Mouse (Mus musculus): ENCODE results near the gene Abcc8.
"Not testable (repeated sequence)": the region's sequence is repeated elsewhere in the genome, so short reads cannot be mapped to it uniquely, and the experiment has no call there.

Abcc8 gene

DNA sequence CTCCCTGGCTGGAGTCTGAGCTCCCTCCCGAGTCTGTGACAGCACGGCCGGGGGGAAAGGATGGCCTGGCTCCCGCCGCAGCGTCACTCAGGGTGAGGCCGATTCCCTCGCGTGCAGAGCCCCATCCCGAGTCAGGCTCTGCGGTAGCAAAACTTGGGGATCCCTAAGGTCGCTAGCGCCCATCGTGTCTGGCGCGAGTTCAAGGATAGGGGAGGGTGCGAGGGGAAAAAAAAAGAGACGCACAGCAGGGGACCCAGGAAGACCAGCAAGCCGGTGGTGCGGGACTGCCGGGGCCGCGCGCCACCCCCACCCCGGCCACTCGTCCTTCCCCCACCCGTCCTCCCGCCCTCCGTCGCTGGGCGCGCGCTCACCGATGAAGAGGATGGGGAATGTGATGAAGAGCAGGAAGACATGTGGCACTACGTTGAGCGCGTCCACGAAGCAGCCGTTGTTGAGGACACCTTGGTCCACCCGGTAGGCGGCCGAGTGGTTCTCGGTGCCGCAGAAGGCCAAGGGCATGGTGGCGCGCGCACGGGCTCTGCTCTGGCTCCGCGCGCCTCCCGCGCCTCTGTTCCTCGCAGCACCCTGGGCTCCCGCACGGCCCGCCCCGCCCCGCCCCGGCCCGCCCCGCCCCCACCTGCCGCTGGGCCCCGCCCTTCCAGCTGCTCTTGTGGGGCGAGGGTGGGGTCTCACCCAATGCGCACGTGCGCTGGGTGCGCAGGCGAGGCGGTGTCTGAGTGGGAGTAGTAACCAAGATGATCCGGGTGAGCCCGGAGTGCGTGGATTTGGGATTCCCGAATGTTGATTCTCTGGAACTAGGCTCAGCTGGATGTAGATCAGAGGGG, at the start of gene Abcc8:
TSS of gene Abcc8 (minus strand) at position 603 of the 845 bp plus-strand sequence.
- DNase-seq (ENCODE audit: low spot score): no peak

DNA sequence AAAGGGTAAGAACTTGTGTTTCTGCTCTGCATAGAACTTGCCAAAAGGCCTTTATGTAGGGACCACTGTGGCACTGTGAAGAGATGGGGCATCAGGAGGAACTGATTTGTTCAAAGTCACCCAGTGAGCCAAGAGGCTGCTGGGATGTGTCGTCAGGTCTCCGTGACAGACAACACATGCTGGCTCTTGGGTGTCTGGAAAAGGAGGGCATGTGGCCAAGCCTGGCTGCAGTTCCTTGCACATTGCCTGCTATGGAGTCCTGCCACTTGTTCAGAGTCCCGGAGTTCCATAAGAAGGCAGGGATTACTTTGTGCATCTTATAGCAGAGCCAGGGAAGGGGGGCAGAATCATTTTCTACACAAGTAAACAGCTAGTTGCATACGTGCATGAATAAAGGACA, 47.1 kb upstream of the Abcc8 start:
- DNase-seq (ENCODE audit: low spot score): no peak

DNA sequence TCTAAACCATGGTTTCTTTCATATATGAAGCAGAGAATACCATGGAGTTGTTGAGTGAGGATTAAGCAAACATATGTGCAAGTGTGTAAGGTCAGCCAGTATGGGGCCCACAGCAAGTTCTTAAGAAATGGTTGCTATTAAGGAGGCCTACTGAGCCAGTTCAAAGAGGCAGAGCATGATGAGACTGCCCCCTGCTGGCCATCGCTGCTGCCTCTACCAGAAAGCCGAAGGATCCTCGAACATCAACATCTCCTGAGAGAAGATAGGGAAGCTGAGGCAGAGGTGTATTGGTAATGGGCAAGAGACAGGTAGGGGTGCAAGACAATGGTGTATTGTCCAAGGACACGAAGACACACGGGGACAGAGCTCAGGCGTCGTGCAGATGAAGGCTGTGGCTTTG, 46.4 kb upstream of the Abcc8 start:
- peak; percentile 21 for DNase-seq (ENCODE audit: low spot score)

DNA sequence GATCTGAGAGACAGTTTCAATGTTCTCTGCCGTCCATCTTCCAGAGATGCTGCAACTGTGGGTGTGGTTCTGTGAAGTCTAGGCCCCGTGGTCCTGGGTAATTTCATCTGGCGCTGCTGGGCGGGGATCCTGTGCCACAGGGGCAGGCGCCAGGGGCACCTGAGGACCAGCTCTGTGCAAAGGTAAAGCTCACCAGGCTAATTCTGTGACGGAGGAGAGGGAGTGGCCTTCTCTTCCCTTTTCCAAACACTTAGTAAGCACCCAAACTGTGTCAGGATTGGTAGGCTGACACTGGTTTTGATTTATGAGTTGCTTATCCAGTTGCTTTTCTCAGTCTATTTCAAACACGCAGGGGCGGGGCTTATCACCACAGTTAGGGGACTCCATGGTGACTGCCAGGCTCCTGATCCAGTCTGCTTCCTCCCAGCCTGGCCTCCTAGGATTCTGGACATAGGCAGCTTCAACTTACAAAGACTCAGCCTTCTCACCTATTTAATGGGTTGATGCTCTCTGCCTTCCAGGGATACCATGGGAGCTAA, 40.8 kb upstream of the Abcc8 start:
- DNase-seq (ENCODE audit: low spot score): no peak

DNA sequence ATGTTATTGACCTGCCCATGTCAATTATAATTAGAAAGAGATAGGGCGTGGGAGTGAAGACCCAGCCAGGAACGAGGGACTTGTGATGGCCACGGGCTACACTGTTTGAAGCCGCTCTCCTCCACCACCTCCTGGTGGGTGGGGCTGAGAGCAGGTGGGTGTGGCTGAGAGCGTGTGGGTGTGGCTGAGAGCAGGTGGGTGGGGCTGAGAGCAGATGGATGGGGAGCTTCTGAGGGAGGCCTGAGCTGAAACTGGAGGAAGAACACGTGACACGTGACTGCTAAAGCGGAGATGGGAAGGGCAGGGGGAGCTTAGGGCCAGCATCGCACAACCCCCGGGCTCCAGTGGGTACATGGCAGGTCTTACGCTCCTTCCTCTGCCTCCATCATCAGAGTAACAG, 38.6 kb upstream of the Abcc8 start:
- DNase-seq (ENCODE audit: low spot score): no peak

DNA sequence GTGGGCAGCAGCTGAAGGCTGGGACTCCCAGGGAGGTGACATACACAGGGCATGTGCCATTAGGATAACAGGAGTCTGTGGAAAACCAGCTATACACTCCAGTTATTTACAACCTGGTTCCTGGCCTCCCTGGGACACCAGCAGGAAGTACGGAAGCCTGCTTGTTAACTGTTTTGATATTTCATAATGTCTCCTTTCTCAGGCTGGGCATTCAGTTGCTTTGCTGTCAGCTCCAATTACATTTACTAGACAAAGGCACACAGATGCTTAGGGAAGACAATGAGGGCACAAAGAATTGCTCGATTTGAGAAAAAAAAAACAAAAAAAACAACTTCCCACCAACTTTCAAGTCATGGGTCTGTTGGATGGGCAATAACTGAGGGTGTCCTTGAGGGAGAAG, 36.6 kb upstream of the Abcc8 start:
- DNase-seq (ENCODE audit: low spot score): no peak

DNA sequence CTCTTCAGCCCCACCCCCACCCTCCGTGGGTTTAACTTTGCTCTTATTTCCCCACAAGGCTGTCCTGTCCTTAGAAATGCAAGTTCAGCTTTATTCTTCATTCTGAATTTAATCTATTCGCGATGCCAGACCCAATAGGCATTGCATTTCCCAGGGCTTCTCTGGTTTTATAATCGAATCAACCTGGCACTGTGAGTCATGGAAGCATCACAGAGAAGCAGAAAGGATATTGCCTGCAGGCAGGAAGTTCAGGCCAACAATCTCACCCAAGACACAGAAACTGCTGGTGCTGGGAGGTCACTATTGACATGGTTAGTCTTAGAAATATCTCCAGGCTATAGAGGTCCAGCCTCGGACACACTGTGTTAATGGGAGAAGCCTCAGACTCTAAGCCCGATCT, 30.4 kb upstream of the Abcc8 start:
- DNase-seq (ENCODE audit: low spot score): no peak

DNA sequence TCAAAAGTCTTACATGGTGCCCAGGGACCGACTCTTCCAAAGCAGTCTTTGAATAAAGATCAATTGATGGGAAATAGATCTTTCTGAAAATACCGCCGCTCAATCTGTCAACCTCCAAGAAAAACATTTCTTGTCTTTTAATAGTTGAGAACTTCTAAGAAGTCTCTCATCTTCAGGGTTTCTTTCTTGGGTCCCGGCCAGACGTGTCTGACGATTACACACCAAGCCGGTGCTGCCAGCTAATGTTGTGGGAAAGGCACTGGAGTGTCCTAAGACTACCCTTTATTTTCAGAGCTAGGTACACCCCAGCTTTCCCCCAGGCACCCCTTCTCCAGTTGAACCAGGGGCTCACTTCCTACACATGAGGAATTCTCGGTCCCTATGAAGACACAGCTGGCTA, 28.3 kb upstream of the Abcc8 start:
- DNase-seq (ENCODE audit: low spot score): no peak

DNA sequence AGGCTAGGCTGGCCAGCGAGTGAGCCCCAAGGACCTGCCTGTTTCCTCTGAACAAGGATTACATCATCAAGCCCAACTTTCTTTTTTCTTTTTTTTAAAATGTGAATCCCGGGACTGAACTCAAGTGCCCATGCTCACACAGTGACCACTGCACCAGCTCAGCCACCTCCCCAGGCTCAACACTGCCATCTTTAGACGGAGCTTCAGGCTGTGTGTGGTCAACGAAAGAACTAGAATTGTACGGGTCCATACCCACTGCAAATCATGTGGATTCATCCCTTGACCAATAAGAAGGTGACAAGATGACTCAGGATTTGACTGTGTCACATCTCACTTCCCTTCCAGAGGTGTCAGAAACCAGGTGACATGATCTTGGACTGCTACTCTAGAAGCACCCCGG, 24.9 kb upstream of the Abcc8 start:
- no peak for DNase-seq (ENCODE audit: low spot score)

DNA sequence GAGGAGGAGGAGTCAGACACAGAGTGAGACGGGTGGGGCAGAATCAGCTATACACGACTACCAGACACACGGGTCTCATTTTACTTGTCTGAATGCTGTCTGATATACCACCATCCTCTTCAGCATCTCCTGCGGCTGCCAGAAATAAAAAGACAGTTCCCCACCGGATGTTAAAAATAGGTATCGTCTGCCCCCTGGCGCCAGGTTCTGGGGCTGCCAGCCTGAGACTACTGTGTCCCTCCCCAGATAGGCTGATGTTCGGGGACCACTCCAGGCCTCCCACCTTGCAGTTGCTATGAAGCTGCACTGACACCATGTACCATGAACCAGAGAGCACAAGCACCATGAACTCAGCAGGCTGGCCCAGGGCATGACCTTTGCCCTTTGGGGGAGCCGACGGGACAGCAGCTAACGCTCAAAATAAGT, 24.2 kb upstream of the Abcc8 start:
- DNase-seq (ENCODE audit: low spot score): no peak

DNA sequence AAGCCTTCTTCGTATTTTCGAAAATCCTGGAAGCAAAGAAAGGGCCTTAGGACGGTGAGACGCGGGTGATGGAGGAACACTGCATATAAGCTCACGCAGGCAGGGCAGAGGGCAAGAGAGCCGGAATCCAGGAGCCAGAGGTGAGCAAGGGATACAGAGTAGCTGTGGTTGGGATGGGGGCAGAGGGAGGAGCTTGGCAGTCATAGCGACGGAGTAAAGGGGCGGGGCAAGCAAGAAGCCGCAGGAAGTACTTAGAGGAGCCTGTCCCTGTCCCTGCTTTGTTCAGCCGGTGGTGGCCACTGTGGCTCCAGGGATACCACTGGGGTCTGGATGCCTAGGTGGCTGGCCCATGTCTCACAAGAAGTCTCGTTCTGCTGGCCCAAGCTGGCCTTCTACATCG, 21.8 kb upstream of the Abcc8 start:
- no peak for DNase-seq (ENCODE audit: low spot score)

DNA sequence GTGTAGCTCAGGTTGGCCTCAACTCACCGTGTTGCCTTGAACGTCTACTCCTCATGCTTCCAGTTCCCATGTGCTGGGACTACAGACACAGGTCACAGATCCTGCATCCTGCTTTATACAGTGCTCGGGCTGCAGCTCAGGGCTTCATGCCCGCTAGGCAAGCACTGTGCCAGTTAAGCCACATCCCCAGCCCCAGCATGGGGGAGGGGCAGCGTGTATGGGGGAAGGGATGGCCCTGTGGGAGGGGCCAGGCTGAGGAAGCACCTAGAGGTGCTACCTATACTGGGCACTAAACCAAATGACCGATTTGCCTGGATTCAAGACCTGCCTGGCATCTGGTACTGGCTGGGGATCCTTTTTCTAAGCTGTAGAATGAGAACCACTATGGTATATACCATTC, 20.2 kb upstream of the Abcc8 start:
- no peak for DNase-seq (ENCODE audit: low spot score)

DNA sequence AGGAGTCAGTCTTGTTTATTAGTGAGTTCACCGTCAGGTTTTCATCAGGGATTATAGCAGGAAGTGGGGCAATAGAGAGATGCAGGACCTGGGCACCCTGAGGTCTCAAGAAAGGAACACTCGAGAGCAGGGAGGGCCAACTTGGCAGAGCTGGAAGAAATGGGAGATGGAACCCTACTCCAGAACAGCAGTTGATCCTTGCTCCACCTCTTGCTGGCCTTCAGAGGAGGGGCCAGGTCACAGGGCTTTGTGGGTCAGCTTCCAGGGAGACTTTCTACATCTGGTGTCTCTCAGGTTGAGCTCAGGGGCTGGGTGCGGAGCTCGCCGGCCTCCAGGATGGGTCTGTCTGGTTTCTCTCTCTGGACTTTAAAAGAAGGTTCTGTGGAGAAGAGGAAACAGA, 15.5 kb upstream of the Abcc8 start:
- DNase-seq (ENCODE audit: low spot score): no peak

DNA sequence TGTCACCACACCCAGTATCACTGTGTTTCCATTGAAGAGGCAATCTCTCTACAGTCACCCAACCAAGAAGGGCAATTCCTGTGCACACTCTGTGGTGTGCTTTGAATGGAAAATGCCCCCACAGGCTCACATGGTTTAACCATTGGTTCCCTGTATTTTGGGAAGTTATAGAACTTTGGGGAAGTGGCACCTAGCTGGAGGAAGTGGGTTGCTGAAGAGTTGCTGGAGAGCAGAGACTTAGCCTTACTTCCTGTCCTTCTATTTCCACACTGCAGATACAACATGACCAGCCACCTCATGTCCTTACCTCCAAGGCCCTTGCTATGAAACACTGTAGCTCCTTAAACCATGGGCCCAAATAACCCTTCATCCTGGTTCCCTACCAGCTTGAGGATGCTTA, 4.4 kb upstream of the Abcc8 start:
- no peak for DNase-seq (ENCODE audit: low spot score)

DNA sequence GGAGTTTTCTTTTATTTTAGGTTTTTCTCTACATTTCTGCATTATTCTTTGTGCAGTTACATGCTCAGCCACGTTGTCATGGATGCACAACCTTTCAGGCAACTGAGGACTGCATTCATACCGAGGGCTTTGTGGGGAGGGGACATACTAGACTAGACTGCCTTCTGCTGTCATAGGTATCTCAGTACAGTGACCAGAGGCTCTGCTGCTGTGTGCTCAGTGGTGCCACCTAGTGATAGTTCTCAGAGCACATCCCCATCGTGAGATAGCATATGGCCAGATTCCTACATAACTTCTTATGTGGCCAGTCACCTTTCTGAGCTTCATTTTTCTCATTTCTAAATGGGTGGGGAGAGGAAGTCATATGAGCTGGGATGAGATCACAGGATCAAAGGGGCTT, 1.8 kb upstream of the Abcc8 start:
- peak; percentile 14 for DNase-seq (ENCODE audit: low spot score)

DNA sequence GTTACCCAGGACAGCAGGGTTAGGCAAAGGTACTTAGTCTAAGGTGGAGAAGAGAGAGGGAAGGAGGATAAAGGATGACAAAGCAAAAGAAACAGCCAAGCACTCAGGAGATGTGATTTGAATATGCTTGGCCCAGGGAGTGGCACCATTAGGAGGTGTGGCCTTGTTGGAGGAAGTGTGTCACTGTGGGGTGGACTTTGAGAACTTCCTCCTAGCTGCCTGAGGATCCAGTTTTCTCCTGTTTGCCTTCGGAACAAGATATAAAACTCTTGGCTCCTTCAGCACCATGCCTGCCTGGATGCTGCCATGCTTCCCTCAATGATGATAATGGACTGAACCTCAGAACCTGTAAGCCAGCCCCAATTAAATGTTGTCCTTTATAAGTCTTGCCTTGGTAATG, 10.9 kb downstream of the Abcc8 start:
- DNase-seq (ENCODE audit: low spot score): not testable (repeated sequence)

DNA sequence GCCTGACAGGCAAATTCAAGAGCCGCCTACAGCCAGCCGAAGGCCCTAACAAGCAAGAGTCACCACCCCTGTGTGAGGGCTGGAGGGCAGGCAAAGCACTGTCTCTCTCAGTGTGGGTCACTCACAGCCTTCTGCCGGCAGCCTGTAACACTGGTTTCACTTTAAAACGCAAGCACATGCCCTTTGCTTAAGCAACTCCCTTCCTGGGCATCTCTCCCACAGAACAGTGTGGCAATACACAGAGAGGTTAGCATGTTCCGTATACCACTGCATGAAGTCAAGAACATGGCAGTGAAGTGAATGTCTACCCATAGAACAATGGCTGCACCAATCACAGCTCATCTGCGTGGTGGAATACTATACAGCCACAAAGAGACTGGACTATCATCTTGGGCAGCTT, 11.4 kb downstream of the Abcc8 start:
- no peak for DNase-seq (ENCODE audit: low spot score)

DNA sequence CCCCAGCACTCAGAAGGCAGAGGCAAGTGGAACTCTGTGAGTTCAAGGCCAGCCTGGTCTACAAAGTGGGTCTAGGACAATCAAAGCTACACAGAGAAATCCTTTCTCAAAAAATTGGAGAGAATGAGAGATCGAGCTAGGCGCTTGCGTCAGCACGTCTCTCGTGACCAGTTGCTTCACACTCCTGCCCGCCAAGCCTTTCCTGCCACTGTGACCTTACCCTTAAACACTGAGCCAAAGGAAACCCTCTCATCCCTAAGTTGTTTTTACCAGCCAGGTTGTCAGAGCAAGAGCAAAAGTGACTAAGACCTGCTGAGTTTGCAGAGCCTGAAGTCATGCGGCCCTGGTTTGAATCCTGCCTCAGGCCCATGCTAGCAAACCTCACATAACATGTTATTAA, 11.9 kb downstream of the Abcc8 start:
- DNase-seq (ENCODE audit: low spot score): no peak

DNA sequence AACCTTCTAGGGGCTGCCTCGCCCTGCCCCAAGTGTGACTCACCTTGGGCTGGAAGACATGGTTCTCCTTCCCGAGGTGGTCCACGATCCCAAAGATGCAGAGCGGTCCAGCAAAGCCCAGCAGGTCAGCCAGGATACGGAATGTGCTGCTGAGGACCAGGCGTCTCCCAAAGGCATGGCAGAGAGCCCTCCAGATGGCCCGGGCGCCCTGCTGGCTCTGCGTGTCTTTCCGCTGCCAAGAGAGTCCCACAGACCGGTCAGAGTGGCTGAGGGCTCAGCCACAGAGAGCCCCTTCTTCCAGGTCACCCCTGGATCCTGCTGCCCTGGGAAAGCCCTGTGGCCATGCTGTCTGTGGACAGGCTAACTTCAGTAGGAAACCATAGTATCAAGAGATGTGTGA, 14.0 kb downstream of the Abcc8 start:
- no peak for DNase-seq (ENCODE audit: low spot score)

DNA sequence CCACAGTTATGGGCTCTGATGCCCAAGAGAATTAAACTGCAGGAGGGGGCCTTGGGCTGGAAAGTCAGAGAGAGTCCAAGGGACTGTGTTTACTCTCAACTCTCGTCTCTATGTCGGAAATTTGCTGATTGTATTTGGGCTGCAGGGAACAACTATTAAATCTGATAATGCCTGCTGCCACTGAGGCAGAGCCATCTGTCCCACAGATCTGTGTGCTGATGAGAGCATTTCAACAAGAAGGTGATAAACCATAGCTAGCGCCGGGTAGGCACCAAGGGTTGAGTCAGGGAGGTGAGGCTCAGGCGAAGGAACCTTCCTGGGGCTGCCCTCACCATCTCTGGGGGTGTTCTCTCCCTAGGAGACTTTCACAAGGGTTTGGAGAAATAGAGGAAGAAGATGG, 17.1 kb downstream of the Abcc8 start:
- no peak for DNase-seq (ENCODE audit: low spot score)

DNA sequence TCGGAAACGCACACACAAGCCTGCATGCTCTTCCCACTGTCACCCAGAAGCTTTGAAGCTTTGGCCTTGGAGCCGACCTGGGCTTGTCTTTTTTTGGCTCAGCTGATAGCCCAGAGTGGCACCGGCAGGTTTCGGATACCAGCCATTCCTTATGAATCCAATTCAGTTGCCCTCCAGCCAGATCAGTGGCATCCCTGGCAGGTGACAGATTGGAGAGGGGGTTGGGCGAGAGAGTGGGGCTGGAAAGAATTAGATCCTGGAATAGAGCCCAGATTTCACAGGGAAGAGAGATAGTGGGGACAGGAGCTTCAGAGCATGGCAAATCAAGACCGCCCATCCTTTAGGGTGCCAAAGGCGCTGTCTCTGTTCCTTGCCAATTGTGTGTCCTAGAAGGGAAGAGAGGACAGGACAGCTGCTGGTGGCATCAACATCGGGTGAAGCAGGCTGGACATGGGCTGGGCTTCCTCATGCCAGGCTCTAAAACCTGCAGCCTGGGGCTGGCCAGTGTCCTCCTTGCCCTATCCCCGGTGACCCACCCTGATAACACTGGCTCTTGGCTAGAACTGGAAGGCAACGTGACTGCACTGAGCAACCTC, 17.6 kb downstream of the Abcc8 start:
- DNase-seq (ENCODE audit: low spot score): no peak

DNA sequence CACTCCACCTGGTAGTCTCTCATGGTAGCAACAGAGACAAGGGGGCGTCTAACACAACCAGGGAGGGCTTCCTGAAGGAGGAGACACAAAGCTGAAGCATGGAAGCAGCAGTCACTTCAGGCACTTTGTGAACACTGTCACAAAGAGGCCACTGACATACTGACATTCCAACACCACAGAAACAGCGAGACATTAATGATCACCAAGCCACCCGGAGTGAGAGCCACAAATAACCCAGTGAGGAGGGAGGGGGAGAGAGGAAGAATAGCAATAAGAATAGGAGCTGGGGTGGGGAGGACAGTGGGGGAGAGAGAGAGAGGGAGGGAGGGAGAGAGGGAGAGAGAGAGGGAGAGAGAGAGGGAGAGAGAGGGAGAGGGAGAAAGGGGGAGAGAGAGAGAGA, 18.2 kb downstream of the Abcc8 start:
- DNase-seq (ENCODE audit: low spot score): no peak

DNA sequence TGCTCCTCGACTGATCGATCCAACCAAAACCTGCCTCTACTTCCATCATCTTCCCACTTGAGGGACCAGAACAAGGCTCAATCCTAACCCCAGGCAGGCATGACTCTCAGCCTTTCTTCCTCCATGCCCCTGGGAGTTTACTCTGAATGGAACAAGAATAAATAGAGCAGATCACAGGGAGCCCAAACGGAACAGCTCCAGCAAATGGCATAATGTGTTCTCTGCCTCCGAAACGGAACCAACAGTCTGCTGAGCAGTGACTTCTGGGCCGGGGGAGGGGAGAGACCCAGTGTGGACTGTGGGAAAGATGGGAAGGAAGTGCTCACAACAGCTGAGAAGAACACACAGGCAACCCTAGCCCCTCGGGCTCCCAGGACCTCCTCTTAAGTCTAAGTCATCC, 22.1 kb downstream of the Abcc8 start:
- no peak for DNase-seq (ENCODE audit: low spot score)

Data from lung, postnatal 25 days (tissue).